Mouse (Mus musculus): ENCODE data around the gene Fscn1. TPM values are rescaled to one million over a fixed set of nuclear protein-coding genes. Genes with fewer than 3 reads are reported as not detected.

Gene Fscn1
- total and polyA plus RNA-seq, 2 experiments from 2014 or later = 77.9 to 104 TPM

GRCm38 (mm10) chr5:142936336-142936719, 23.8 kb upstream of the Fscn1 start:
- peak overlapping the region; percentile 36; the same call in 1 of the 2 replicates for H3K27ac ChIP-seq (ENCODE audit: low read depth)
- H3K4me2 ChIP-seq (ENCODE audit: low read depth, low read length) = peak overlapping the region; percentile 53
- WGBS = 3% methylated on average over 17 of the region's 17 CpGs
- H3K4me3 ChIP-seq (ENCODE audit: low read depth, low read length) = peak overlapping the region; percentile 18
- TF ChIP-seq EP300 (IDR thresholded peaks at IDR 0.05; ENCODE audit: low read depth) = no peak
- peak; percentile 95 for TF ChIP-seq CTCF (IDR thresholded peaks at IDR 0.05; ENCODE audit: low read depth)
- DNase-seq (ENCODE audit: low spot score) (peak; percentile 56), ATAC-seq (ENCODE audit: insufficient read depth, low read depth) (peak; percentile 62)
- no peaks in the 10 kb centered on the region for H3K9me3 ChIP-seq (replicated peaks; ENCODE audit: control insufficient read depth, low read length)
- no peak overlapping the region; the same call in 1 of the 2 replicates for H3K9ac ChIP-seq (replicated peaks; ENCODE audit: low read depth, low read length)
- H3K36me3 ChIP-seq (replicated peaks; ENCODE audit: control insufficient read depth, insufficient read depth, low read length) = no peaks in the 10 kb centered on the region
- no peaks in the 10 kb centered on the region for H3K27me3 ChIP-seq (ENCODE audit: control insufficient read depth, insufficient read depth, low read length)
- H3K4me1 ChIP-seq (ENCODE audit: control insufficient read depth, insufficient read depth) = peaks cover 6% of the 10 kb centered on the region; the same call in 1 of the 2 replicates

- ATAC-seq (ENCODE audit: insufficient read depth, low read depth) (0 out of 2 replicates have a peak, but pooled peaks have one; percentile 10), DNase-seq (ENCODE audit: low spot score) (no peak)
- H3K27ac ChIP-seq (ENCODE audit: low read depth) = no peak overlapping the region
- H3K4me2 ChIP-seq (ENCODE audit: low read depth, low read length) = no peak overlapping the region
- H3K9me3 ChIP-seq (replicated peaks; ENCODE audit: control insufficient read depth, low read length) = no peaks in the 10 kb centered on the region
- no peaks in the 10 kb centered on the region for H3K36me3 ChIP-seq (replicated peaks; ENCODE audit: control insufficient read depth, insufficient read depth, low read length)
- H3K4me3 ChIP-seq (ENCODE audit: low read depth, low read length) = no peak overlapping the region
- H3K4me1 ChIP-seq (ENCODE audit: control insufficient read depth, insufficient read depth) = peaks cover 6% of the 10 kb centered on the region; the same call in 1 of the 2 replicates
- TF ChIP-seq EP300 (IDR thresholded peaks at IDR 0.05; ENCODE audit: low read depth) (no peak), CTCF (IDR thresholded peaks at IDR 0.05; ENCODE audit: low read depth) (no peak)
- WGBS = 40% methylated on average over 19 of the region's 19 CpGs
- H3K9ac ChIP-seq (replicated peaks; ENCODE audit: low read depth, low read length) = no peak overlapping the region
- no peaks in the 10 kb centered on the region for H3K27me3 ChIP-seq (ENCODE audit: control insufficient read depth, insufficient read depth, low read length)
These were observed 22.0 kb upstream of the Fscn1 start for GRCm38 (mm10) chr5:142937956-142938727.

GRCm38 (mm10) chr5:142940393-142940792, 19.8 kb upstream of the Fscn1 start:
- DNase-seq (ENCODE audit: low spot score) (no peak), ATAC-seq (ENCODE audit: insufficient read depth, low read depth) (no peak)
- WGBS = 65% methylated on average over 2 of the region's 2 CpGs
- H3K4me1 ChIP-seq (ENCODE audit: control insufficient read depth, insufficient read depth) = peaks cover 6% of the 10 kb centered on the region; the same call in 1 of the 2 replicates
- no peak overlapping the region for H3K4me3 ChIP-seq (ENCODE audit: low read depth, low read length)
- H3K27me3 ChIP-seq (ENCODE audit: control insufficient read depth, insufficient read depth, low read length) = no peaks in the 10 kb centered on the region
- no peaks in the 10 kb centered on the region for H3K9me3 ChIP-seq (replicated peaks; ENCODE audit: control insufficient read depth, low read length)
- no peak overlapping the region for H3K9ac ChIP-seq (replicated peaks; ENCODE audit: low read depth, low read length)
- H3K27ac ChIP-seq (ENCODE audit: low read depth) = no peak overlapping the region
- no peak overlapping the region for H3K4me2 ChIP-seq (ENCODE audit: low read depth, low read length)
- TF ChIP-seq EP300 (IDR thresholded peaks at IDR 0.05; ENCODE audit: low read depth) = no peak
- peak; percentile 36; the same call in 1 of the 2 replicates for TF ChIP-seq CTCF (IDR thresholded peaks at IDR 0.05; ENCODE audit: low read depth)
- no peaks in the 10 kb centered on the region for H3K36me3 ChIP-seq (replicated peaks; ENCODE audit: control insufficient read depth, insufficient read depth, low read length)

GRCm38 (mm10) chr5:142944979-142945682, 15.0 kb upstream of the Fscn1 start:
- Histone ChIP-seq H3K36me3 (replicated peaks; ENCODE audit: control insufficient read depth, insufficient read depth, low read length) (no peaks in the 10 kb centered on the region), H3K9me3 (replicated peaks; ENCODE audit: control insufficient read depth, low read length) (no peaks in the 10 kb centered on the region), H3K9ac (replicated peaks; ENCODE audit: low read depth, low read length) (no peak overlapping the region), H3K27me3 (ENCODE audit: control insufficient read depth, insufficient read depth, low read length) (no peaks in the 10 kb centered on the region), H3K4me1 (ENCODE audit: control insufficient read depth, insufficient read depth) (no peaks in the 10 kb centered on the region), H3K4me3 (ENCODE audit: low read depth, low read length) (no peak overlapping the region), H3K27ac (ENCODE audit: low read depth) (peak overlapping the region; percentile 35; the same call in 1 of the 2 replicates), H3K4me2 (ENCODE audit: low read depth, low read length) (no peak overlapping the region)
- TF ChIP-seq CTCF (IDR thresholded peaks at IDR 0.05; ENCODE audit: low read depth) (no peak), EP300 (IDR thresholded peaks at IDR 0.05; ENCODE audit: low read depth) (peak; percentile 89)
- DNase-seq (ENCODE audit: low spot score) (peak; percentile 61), ATAC-seq (ENCODE audit: insufficient read depth, low read depth) (peak; percentile 78)
- 55% methylated on average over 8 of the region's 8 CpGs for WGBS

- Histone ChIP-seq H3K9me3 (replicated peaks; ENCODE audit: control insufficient read depth, low read length) (no peaks in the 10 kb centered on the region), H3K4me2 (ENCODE audit: low read depth, low read length) (no peak overlapping the region), H3K27me3 (ENCODE audit: control insufficient read depth, insufficient read depth, low read length) (no peaks in the 10 kb centered on the region), H3K4me3 (ENCODE audit: low read depth, low read length) (no peak overlapping the region), H3K36me3 (replicated peaks; ENCODE audit: control insufficient read depth, insufficient read depth, low read length) (no peaks in the 10 kb centered on the region), H3K4me1 (ENCODE audit: control insufficient read depth, insufficient read depth) (no peaks in the 10 kb centered on the region), H3K27ac (ENCODE audit: low read depth) (no peak overlapping the region), H3K9ac (replicated peaks; ENCODE audit: low read depth, low read length) (no peak overlapping the region)
- 78% methylated on average over 7 of the region's 7 CpGs for WGBS
- DNase-seq (ENCODE audit: low spot score) (no peak), ATAC-seq (ENCODE audit: insufficient read depth, low read depth) (no peak)
- TF ChIP-seq CTCF (IDR thresholded peaks at IDR 0.05; ENCODE audit: low read depth) (no peak), EP300 (IDR thresholded peaks at IDR 0.05; ENCODE audit: low read depth) (no peak)
These were observed 12.7 kb upstream of the Fscn1 start for GRCm38 (mm10) chr5:142947460-142947859.
